Mouse (Mus musculus) midbrain, embryonic 10.5 days (tissue): Measurements from ENCODE around the gene Xrcc3. TPM values are rescaled to one million over a fixed set of nuclear protein-coding genes. Genes with fewer than 3 reads are reported as not detected.

Experiments used
- DNase-seq: peaks from one replicate; pipeline ENCODE4 v3.0.0-alpha.2; 2017; ENCODE audit warnings: low spot score
- H3K27ac ChIP-seq: fragments of 300-500 bp; sonication (generic); replicated peaks from 2 replicates; pipeline ENCODE4 v1.5.1; 2016; ENCODE audit warnings: mild to moderate bottlenecking
- H3K27me3 ChIP-seq: fragments of 300-500 bp; sonication (generic); 2 replicates; pipeline ENCODE4 v1.6.1; 2016; ENCODE audit warnings: low read depth, mild to moderate bottlenecking; ENCODE audit not compliant: poor library complexity, severe bottlenecking
- H3K36me3 ChIP-seq: fragments of 300-500 bp; sonication (generic); 2 replicates; pipeline ENCODE4 v1.6.1; 2016; ENCODE audit warnings: mild to moderate bottlenecking, moderate library complexity
- H3K4me1 ChIP-seq: fragments of 300-500 bp; sonication (generic); 2 replicates; pipeline ENCODE4 v1.6.1; 2016
- H3K4me3 ChIP-seq: fragments of 300-500 bp; sonication (generic); 2 replicates; pipeline ENCODE4 v1.5.1; 2016; ENCODE audit warnings: mild to moderate bottlenecking, moderate library complexity
- H3K9me3 ChIP-seq: fragments of 300-500 bp; sonication (generic); replicated peaks from 2 replicates; pipeline ENCODE4 v1.6.1; 2016; ENCODE audit warnings: mild to moderate bottlenecking
- WGBS: fragments of 180-500 bp; shearing (Covaris S2); methylation state at CpG from one replicate; pipeline ENCODE4 v1.1.7; 2016; 5-methylcytosine and 5-hydroxymethylcytosine counted together
- polyA plus RNA-seq: library from polyadenylated mRNA; unstranded; fragments of >200 nt; fragmentation: Nextera tagmentation; extraction: Ambion mirVana; gene quantifications from 2 replicates; pipeline ENCODE4 v1.2.1, GENCODE M21; 2016

Xrcc3 gene
- polyA plus RNA-seq, 1 experiment from 2014 or later = 16.7 TPM

DNA sequence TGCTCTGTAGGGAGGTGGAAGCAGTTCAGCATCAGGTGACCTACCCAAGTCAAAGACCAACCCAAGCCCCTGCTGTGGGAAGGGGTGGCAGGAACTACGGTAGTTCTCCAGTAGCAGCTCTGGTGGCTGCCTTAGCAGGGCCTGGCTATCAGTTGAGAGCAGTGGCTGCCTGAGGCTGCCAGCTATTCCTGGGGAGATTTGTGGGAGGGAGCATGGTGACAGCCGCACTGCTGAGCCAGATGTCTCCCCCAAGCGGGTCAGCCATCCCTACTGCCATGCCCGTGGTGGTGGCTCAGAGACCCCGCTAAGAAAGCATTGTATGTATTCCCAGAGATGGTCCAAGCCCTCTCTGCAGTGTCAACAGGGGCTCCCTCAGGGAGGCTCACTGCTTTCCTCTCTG is 19.0 kb upstream of the Xrcc3 start:
- H3K4me3 ChIP-seq = no peak overlapping the region
- WGBS = 88% methylated on average over 5 of the region's 5 CpGs
- no peaks in the 10 kb centered on the region for H3K9me3 ChIP-seq
- H3K27ac ChIP-seq = no peak overlapping the region
- no peaks in the 10 kb centered on the region for H3K27me3 ChIP-seq
- DNase-seq = no peak
- H3K36me3 ChIP-seq = peaks cover 43% of the 10 kb centered on the region
- H3K4me1 ChIP-seq = peaks cover 6% of the 10 kb centered on the region; the same call in 1 of the 2 replicates

DNA sequence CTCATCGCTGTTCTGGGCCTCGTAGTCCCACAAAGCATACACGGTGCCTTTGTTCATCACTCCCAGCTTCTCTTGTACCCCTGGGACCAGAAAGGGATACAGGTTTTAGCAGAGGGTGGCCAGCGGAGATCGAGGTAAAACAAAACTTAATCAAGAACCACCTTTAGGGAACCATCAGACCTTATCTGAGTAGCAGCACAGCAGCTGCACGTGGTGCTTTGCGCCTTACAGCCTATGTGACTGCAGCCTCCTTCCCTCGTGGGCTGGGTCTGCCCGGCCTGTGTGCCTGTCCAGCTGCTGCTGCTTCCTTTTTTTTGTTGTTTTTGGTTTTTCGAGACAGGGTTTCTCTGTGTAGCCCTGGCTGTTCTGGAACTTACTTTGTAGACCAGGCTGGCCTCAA is 16.7 kb upstream of the Xrcc3 start:
- WGBS = 88% methylated on average over 10 of the region's 10 CpGs
- DNase-seq = no peak
- H3K27ac ChIP-seq = peak overlapping the region; percentile 24; the same call in 1 of the 2 replicates
- no peak overlapping the region for H3K4me3 ChIP-seq
- no peaks in the 10 kb centered on the region for H3K9me3 ChIP-seq
- peaks cover 6% of the 10 kb centered on the region; the same call in 1 of the 2 replicates for H3K4me1 ChIP-seq
- H3K36me3 ChIP-seq = peaks cover 66% of the 10 kb centered on the region
- no peaks in the 10 kb centered on the region for H3K27me3 ChIP-seq

DNA sequence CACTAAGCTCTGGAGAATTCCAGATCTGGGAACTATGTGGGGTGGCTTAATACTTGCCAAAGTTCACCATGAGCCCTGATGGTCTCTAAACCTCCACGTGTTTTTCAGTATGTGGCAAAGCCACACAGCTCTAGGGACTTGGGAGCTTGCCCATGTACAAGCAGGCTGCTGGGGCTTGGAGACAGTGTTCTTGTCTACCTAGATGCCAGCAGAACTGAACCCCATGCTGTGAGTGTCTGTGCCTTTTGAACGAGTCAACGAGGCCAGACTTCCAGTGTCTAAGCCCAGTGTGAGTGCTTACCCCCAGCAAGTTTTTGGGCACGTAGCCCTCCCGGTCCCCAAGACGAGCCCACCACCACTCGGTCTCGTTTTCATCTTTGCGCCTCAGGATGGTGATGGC is 16.3 kb upstream of the Xrcc3 start:
- peaks cover 6% of the 10 kb centered on the region; the same call in 1 of the 2 replicates for H3K4me1 ChIP-seq
- DNase-seq = no peak
- peaks cover 70% of the 10 kb centered on the region for H3K36me3 ChIP-seq
- H3K4me3 ChIP-seq = no peak overlapping the region
- no peaks in the 10 kb centered on the region for H3K27me3 ChIP-seq
- 89% methylated on average over 9 of the region's 9 CpGs for WGBS
- no peaks in the 10 kb centered on the region for H3K9me3 ChIP-seq
- H3K27ac ChIP-seq = peak overlapping the region; percentile 24; the same call in 1 of the 2 replicates

DNA sequence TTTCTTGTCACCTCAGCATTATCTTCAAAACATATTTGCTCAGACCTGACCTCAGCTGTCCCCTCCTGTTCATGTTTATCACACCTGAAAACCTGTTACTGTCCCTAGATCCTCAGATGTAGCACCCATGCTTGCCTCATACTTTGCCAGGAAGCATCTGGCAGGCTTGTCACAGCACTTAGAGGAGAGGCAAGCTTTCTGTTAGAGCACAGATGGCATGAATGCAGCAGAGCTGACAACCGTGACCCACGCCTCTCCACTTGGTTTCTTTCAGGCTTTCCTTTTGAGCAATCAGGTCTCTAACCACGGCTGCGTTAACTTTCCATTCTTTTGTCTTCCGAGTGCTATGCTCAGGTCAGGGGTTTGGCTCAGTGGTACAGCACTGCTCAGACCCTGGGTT is 15.8 kb upstream of the Xrcc3 start:
- Histone ChIP-seq H3K36me3 (peaks cover 75% of the 10 kb centered on the region), H3K27ac (peak overlapping the region; percentile 57), H3K9me3 (no peaks in the 10 kb centered on the region), H3K4me1 (peaks cover 6% of the 10 kb centered on the region; the same call in 1 of the 2 replicates), H3K4me3 (no peak overlapping the region), H3K27me3 (no peaks in the 10 kb centered on the region)
- WGBS = 84% methylated on average over 5 of the region's 5 CpGs
- no peak for DNase-seq

DNA sequence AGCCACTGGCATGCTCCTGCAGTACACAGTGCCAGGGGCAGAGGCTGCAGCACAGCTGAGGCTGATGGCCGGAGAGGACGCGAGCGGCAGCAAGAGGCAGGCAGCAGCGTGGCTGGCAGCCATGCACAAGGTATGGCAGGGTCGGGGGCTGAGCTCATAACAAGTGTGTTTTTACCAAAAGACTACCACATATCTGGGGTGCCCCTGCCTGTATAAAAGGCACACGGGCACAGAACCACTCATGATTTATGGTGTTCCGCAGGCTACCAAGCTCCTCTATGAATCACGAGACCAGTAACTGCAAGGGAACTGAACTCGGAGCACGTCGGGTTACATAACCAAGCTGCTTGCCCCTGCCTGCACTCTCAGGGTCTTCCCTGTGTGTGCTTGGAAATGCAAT is 13.9 kb upstream of the Xrcc3 start:
- 93% methylated on average over 12 of the region's 12 CpGs for WGBS
- no peak overlapping the region for H3K4me3 ChIP-seq
- peaks cover 6% of the 10 kb centered on the region; the same call in 1 of the 2 replicates for H3K4me1 ChIP-seq
- H3K36me3 ChIP-seq = peaks cover 87% of the 10 kb centered on the region
- H3K9me3 ChIP-seq = no peaks in the 10 kb centered on the region
- H3K27ac ChIP-seq = no peak overlapping the region
- no peak for DNase-seq
- no peaks in the 10 kb centered on the region for H3K27me3 ChIP-seq

DNA sequence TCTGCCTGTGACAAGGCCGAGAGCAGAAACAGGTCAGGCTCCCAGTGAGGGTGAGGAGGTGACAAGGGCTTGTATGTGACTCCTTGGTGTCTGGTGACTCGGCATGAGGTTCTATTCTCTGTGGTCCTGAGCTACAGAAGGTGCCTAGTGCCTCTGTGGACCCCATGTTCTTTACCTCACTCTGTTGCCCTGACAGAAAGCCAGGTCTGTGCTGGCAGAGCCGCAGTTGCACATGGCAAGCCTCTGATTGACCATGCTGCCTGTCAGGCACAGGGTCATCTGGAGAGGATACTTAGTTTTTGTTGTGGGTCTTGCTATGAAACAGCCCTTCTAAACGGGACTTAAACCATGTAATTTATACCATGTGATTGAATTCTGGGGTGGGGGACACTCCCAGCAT is 8.3 kb upstream of the Xrcc3 start:
- no peak overlapping the region for H3K4me3 ChIP-seq
- H3K27me3 ChIP-seq = no peaks in the 10 kb centered on the region
- WGBS = 78% methylated on average over 4 of the region's 4 CpGs
- H3K9me3 ChIP-seq = no peaks in the 10 kb centered on the region
- peaks cover 64% of the 10 kb centered on the region for H3K36me3 ChIP-seq
- DNase-seq = no peak
- H3K27ac ChIP-seq = no peak overlapping the region
- H3K4me1 ChIP-seq = peaks cover 24% of the 10 kb centered on the region

GRCm38 (mm10) chr12:111820708-111821107 is 7.0 kb upstream of the Xrcc3 start:
- Histone ChIP-seq H3K9me3 (no peaks in the 10 kb centered on the region), H3K27ac (no peak overlapping the region), H3K4me3 (no peak overlapping the region), H3K36me3 (peaks cover 52% of the 10 kb centered on the region), H3K27me3 (no peaks in the 10 kb centered on the region), H3K4me1 (peaks cover 36% of the 10 kb centered on the region)
- no peak for DNase-seq
- WGBS = 91% methylated on average over 7 of the region's 7 CpGs

- DNase-seq = no peak
- no peaks in the 10 kb centered on the region for H3K27me3 ChIP-seq
- peaks cover 44% of the 10 kb centered on the region for H3K36me3 ChIP-seq
- H3K9me3 ChIP-seq = no peaks in the 10 kb centered on the region
- no peak overlapping the region for H3K4me3 ChIP-seq
- 86% methylated on average over 8 of the region's 8 CpGs for WGBS
- H3K27ac ChIP-seq = no peak overlapping the region
- peaks cover 44% of the 10 kb centered on the region for H3K4me1 ChIP-seq
Observed at GRCm38 (mm10) chr12:111819936-111820335, 6.3 kb upstream of the Xrcc3 start.

DNA sequence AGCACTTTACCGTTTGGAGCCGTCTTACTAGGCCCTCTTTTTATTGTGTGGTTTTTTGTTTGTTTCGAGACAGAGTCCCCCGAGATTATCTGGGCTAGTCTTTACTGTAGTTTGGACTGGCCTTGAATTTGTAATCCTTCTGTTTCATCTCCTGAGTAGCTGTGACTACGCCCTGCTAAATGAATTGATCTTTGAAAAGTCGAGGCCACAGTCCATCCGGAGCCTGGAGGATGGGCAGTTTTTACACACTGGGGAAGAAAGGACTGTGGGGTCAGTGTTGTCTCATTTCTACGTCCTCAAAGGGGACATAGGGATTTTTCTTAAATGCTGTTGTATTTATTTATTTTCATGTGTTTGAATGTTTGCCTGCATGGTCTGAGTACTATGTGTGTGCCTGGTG is 4.3 kb upstream of the Xrcc3 start:
- no peaks in the 10 kb centered on the region for H3K9me3 ChIP-seq
- no peak overlapping the region for H3K27ac ChIP-seq
- H3K4me1 ChIP-seq = peaks cover 57% of the 10 kb centered on the region
- H3K4me3 ChIP-seq = no peak overlapping the region
- WGBS = 90% methylated on average over 8 of the region's 8 CpGs
- no peak for DNase-seq
- no peaks in the 10 kb centered on the region for H3K27me3 ChIP-seq
- H3K36me3 ChIP-seq = peaks cover 25% of the 10 kb centered on the region

DNA sequence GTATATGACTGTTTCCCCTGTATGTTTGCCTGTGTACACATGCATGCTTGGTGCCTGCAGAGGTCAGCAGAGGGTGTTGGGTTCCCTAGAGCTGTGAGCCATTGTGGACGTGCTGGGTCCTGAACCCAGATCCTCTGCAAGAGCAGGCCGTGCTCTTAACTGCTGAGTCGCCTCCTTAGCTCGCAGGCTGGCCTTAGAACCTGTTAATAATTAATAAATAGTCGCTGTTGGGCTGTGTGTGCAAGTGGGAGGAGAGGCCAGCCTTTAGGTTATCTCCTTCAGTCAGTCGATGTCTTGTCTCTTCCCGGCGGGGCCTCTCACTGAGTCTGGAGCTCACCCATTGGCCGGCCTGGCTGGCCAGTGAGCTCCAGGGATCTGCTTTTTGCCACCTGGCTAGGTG is 3.3 kb upstream of the Xrcc3 start:
- DNase-seq = no peak
- H3K27me3 ChIP-seq = no peaks in the 10 kb centered on the region
- no peaks in the 10 kb centered on the region for H3K9me3 ChIP-seq
- H3K4me3 ChIP-seq = no peak overlapping the region
- peaks cover 62% of the 10 kb centered on the region for H3K4me1 ChIP-seq
- peak overlapping the region; percentile 28; the same call in 1 of the 2 replicates for H3K27ac ChIP-seq
- 79% methylated on average over 9 of the region's 9 CpGs for WGBS
- peaks cover 20% of the 10 kb centered on the region for H3K36me3 ChIP-seq

GRCm38 (mm10) chr12:111816528-111816927 is 2.9 kb upstream of the Xrcc3 start:
- WGBS = 67% methylated on average over 13 of the region's 13 CpGs
- no peaks in the 10 kb centered on the region for H3K27me3 ChIP-seq
- peaks cover 58% of the 10 kb centered on the region for H3K4me1 ChIP-seq
- peaks cover 20% of the 10 kb centered on the region for H3K36me3 ChIP-seq
- DNase-seq = no peak
- peak overlapping the region; percentile 52; the same call in 1 of the 2 replicates for H3K27ac ChIP-seq
- no peak overlapping the region; the same call in 1 of the 2 replicates for H3K4me3 ChIP-seq
- no peaks in the 10 kb centered on the region for H3K9me3 ChIP-seq

GRCm38 (mm10) chr12:111814769-111815762 is 1.4 kb upstream of the Xrcc3 start:
- Histone ChIP-seq H3K4me1 (peaks cover 58% of the 10 kb centered on the region), H3K36me3 (peaks cover 22% of the 10 kb centered on the region), H3K27me3 (no peaks in the 10 kb centered on the region), H3K9me3 (no peaks in the 10 kb centered on the region), H3K4me3 (peak overlapping the region; percentile 87), H3K27ac (peak overlapping the region; percentile 94)
- DNase-seq = no peak
- 34% methylated on average over 19 of the region's 19 CpGs for WGBS
